Mouse (Mus musculus) brain, embryonic 14.5 days (tissue): Measurements from ENCODE around the gene Yy1. TPM values are rescaled to one million over a fixed set of nuclear protein-coding genes. Genes with fewer than 3 reads are reported as not detected.
"Not testable (repeated sequence)": the region's sequence is repeated elsewhere in the genome, so short reads cannot be mapped to it uniquely, and the experiment has no call there.

Experiments
- DNase-seq: peaks from one replicate; pipeline ENCODE4 v3.0.0-alpha.2; 2011; ENCODE audit warnings: low read depth
- CTCF ChIP-seq: fragments of 200-500 bp; IDR thresholded peaks from 2 replicates; pipeline ENCODE4 v1.5.1; 2012; ENCODE audit warnings: inconsistent platforms, mild to moderate bottlenecking, moderate library complexity, borderline replicate concordance; ENCODE audit not compliant: insufficient read depth, insufficient read length; ENCODE audit errors: extremely low read depth
- POLR2A ChIP-seq: fragments of 200-500 bp; IDR thresholded peaks from 2 replicates; pipeline ENCODE4 v1.6.1; 2012; ENCODE audit warnings: mild to moderate bottlenecking, inconsistent platforms, borderline replicate concordance; ENCODE audit not compliant: poor library complexity, insufficient read depth, insufficient read length, severe bottlenecking; ENCODE audit errors: extremely low read depth
- polyA plus RNA-seq: library from polyadenylated mRNA; depleted of rRNA; stranded (reverse); fragments of >200 nt; gene quantifications from 2 replicates; pipeline ENCODE4 v1.2.3, GENCODE M21; 2012

Gene Yy1
- polyA plus RNA-seq, 1 experiment = 33.6 TPM

DNA sequence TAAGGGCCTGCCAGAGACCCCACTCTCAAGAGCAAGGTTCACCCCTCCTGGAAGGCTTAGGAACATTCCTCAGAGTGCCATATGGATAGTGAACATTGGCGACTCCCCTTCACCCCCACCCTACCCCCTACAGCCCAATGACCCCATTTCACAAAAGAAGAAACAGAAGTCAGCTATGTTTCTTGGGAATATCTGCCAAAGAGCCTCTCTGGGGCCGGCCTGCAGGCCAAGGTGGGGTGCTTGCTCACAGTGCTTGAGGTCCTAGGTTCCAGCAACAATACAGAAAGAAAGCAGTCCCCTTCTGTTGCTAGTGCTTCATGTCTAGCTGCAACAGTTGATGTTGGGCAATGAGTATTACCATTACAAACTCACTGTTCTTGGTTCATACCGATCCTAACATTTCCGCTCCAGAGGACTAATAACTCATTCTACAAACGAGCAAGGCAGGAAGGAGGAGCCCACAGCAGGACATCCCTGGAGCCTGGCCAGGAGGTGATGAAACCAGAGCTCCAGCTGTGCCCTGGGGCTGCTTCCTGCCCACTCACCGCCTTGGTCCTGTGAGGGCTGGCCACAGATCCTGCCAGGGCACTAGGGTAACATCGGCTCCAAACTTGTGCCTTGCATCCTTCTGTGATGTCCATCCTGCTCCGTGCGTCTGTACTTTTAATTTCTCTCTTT is 39.3 kb downstream of the Yy1 start:
- DNase-seq = no peak
- TF ChIP-seq CTCF = no peak
- no peak for TF ChIP-seq POLR2A

- DNase-seq = no peak
Measured at GRCm38 (mm10) chr12:108832851-108833250, 40.1 kb downstream of the Yy1 start.

GRCm38 (mm10) chr12:108833408-108833807 is 40.6 kb downstream of the Yy1 start:
- DNase-seq = no peak
- no peak for TF ChIP-seq POLR2A
- no peak for TF ChIP-seq CTCF

More at GRCm38 (mm10) chr12:108832851-108833250, 40.1 kb downstream of the Yy1 start:
- TF ChIP-seq CTCF = no peak
- no peak for TF ChIP-seq POLR2A

- TF ChIP-seq POLR2A (no peak), CTCF (no peak)
- no peak for DNase-seq
Measured at GRCm38 (mm10) chr12:108834337-108834736, 41.6 kb downstream of the Yy1 start.

DNA sequence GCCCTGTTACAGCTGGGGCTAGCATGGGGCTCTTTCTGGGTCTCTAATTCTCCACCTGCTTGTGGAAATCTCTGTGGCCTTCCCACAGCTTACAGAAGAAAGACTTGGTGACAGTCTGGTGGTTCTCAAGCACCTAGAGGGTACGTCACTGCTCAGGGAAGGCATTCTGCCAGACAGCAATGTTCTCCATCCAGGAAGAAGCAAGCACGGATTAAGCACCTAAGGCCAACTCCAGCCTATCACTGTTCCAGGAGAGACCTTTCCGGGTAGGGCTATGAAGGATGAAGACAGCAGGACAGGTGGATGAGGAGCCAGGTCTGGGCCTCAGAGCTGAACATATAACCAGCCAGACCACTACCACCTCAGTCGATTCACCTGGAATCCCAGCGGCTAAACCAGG is 42.0 kb downstream of the Yy1 start:
- no peak for DNase-seq
- TF ChIP-seq POLR2A (no peak), CTCF (no peak)

GRCm38 (mm10) chr12:108835208-108835839 is 42.6 kb downstream of the Yy1 start:
- TF ChIP-seq CTCF = no peak
- TF ChIP-seq POLR2A = no peak
- DNase-seq = no peak

DNA sequence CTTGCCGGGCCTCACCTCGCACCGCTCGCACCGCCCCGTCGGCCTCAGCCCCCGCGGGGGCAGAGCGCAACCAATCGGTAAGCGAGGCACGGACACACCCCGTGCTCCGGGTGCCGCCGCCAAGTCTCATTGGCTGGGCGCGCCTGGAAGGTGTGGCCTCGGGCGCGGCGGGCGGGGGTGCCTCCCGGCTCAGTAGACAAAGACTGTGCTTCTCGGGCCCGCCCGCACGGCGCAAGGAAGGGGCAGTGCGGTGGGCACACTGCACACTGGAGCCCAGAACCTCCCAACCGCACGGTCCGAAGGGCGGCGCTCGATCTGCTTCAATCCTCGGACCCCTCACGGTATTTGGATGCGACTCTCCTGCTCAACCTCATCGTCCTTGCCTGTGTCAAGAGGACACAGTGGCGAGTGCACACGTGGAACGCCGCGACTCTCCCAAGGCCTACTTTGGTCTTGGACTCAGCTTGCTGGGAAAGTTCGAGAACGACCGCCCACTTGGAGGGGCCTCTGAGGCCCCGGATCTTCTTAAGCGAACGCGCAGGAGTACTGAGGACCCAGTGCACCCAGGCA is 43.2 kb downstream of the Yy1 start, which contains the start of the genes Slc25a29 and Slc25a47:
TSS of gene Slc25a29 (minus strand) at position 44 of the 570 bp plus-strand sequence.
TSS of gene Slc25a47 (plus strand) at position 207 of the 570 bp plus-strand sequence.
- DNase-seq = peak; percentile 99
- TF ChIP-seq CTCF (no peak), POLR2A (peak; percentile 61; the same call in 1 of the 2 replicates)

DNA sequence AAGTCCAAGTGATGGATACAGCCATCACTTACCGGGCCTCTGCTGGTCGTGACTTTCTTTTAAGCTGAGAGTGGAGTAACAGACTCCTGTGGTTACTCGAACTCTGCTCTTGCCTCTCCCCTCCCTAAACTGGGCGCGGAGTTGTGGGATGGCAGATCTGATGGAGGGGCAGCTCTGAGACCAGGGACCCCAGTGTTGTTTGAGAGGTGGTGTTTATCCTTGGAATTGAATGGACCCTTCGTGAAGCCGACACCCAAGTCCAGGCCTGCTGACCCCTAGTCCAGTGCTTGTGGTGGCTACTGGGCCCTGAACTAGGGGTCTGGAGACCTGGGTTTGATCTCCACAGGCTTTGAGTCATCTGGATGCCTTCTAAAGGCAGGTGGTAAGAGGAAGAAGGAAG is 43.9 kb downstream of the Yy1 start:
- no peak for DNase-seq
- TF ChIP-seq POLR2A (no peak), CTCF (no peak)

DNA sequence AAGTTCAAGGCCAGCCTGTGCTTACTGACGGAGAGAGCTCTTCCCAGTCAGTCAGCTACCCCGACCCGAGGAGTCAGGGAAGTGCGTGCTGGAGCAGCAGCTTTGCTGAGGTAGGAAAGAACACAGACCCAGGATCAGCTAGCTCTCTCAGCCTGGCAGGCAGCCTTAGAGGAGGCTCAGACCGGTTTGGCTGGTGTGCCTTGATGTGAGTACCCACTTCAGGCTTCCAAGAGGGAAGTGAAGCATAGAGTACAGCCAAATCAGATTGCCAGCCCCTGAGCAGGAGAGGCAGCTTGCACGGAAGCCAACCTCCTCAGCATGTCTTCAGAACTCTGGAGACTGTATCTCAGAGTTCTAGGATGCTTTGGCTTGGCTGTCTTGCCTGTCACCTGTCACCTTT is 48.4 kb downstream of the Yy1 start:
- DNase-seq = peak; percentile 20
- TF ChIP-seq CTCF = no peak
- TF ChIP-seq POLR2A = no peak

- TF ChIP-seq POLR2A (no peak), CTCF (no peak)
- no peak for DNase-seq
Measured at GRCm38 (mm10) chr12:108842663-108843062, 49.9 kb downstream of the Yy1 start.

DNA sequence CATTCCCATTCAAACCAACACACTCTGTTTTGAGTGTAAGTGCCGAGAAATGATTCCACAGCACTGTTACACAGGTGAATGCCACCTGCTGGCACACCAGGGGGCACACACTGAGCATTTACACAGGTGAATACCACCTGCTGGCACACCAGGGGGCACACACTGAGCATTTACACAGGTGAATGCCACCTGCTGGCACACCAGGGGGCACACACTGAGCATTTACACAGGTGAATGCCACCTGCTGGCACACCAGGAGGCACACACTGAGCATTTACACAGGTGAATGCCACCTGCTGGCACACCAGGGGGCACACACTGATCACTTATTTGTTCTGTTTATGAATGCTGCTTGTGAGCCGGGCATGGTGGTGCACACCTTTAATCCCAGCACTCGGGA is 55.3 kb downstream of the Yy1 start:
- not testable (repeated sequence) for DNase-seq

DNA sequence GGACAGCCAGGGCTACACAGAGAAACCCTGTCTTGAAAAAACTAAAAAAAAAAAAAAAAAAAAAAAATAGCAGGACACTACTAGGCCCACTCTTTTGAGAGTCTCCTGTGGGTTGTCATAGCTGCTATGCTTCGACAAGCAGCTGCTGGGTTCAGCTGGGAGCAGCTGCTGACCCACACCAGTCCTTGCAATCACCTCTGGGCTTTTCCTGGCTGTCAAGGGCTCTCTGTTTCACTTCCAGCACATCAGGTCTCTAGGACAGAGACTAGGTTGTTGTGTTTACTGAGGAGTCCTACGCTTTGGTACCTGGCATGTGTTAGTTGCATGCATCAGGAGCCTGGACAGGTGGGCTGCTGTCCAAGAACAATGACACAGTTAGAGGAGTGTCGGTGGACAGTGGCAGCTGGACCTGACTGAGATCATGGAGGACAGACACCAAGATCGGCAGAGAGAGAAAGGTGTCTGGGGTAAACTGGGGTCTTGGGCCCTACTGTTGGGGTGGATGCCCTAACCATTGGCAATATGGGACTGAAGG is 56.8 kb downstream of the Yy1 start:
- no peak for TF ChIP-seq CTCF
- no peak for TF ChIP-seq POLR2A
- DNase-seq = no peak

DNA sequence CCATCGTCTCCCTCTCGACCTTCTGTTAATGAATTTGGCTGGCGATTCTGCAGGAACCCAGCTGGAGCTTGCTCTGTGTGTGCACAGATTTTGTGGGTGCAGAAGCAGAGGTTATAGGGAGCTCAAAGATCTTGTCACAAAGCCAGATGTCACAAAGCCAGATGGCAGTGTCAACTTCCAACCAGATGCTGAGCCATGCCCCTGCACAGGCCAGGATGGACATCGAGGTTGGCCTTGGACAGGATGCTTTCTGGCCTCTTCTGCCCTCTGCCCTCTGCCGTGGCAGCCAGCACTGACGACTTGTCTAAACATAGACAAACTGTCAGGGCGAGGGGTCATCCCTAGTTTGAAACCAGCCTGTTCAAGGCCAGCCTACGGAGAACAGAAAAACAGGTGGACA is 57.4 kb downstream of the Yy1 start:
- no peak for DNase-seq
- TF ChIP-seq CTCF (no peak), POLR2A (no peak)
